Mouse (Mus musculus): ENCODE measurements at regions not wholly inside any gene's neighbourhood (a gene's known extent, or its start where the extent isn't known, plus 50 kb on each side); places are given as distances from the start of the nearest gene placed in this dataset.
"Not testable (repeated sequence)": the region's sequence is repeated elsewhere in the genome, so short reads cannot be mapped to it uniquely, and the experiment has no call there.

DNA sequence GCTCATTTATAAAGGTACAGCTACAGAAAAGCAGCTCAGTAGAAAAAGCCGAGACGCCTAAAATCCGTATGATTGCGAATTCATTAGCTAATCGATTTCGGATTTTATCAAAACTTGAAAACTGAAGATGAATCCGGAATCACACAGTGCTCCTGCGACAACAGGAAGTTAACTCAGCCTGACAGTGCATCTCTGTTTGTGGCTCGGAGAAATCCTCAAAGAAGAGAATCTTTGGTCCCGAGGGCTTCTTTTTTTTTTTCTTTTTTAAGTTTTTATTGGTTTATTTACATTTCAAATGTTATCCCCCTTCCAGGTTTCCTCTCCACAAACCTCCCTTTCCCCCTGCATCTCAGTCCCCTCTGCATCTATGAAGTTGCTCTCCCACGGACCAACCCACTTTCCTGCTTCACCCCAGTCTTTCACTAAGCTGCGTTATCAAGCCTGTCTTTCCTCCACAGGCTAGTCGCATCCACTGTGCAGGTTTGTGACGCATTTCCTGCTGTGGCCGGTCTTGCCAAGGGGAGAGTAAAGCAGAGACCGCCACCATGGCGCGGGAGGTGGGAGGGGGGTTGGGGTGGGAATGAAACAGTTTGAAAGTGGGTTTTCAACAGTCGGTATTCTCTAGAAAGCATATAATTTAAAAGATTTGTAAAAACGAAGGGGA lies 593.4 kb upstream of the Snrpn start:
- not testable (repeated sequence) for ATAC-seq (ENCODE audit: poor library complexity, severe bottlenecking)

- 0 out of 2 replicates have a peak, but pooled peaks have one; percentile 24 for ATAC-seq (ENCODE audit: poor library complexity, severe bottlenecking)
Observed at GRCm38 (mm10) chr7:60728108-60728721, 588.2 kb upstream of the Snrpn start.
